Mouse (Mus musculus) neural tube, embryonic 15.5 days (tissue): ENCODE data around the gene Arsa. TPM values are rescaled to one million over a fixed set of nuclear protein-coding genes. Genes with fewer than 3 reads are reported as not detected.
A peak's percentile ranks its signal among the peaks of the same experiment; 100 is the strongest.

ENCODE experiments used
- ATAC-seq: fragments of 200-750 bp; cut with Nextera tagmentation; 2 replicates; pipeline ENCODE4 v1.8.0; 2017; ENCODE audit warnings: mild to moderate bottlenecking, moderate TSS enrichment, moderate library complexity; ENCODE audit not compliant: low FRiP score
- H3K27ac ChIP-seq: fragments of 300-500 bp; sonication (generic); replicated peaks from 2 replicates; pipeline ENCODE4 v1.5.1; 2015; ENCODE audit warnings: mild to moderate bottlenecking, inconsistent platforms
- H3K27me3 ChIP-seq: fragments of 300-500 bp; sonication (generic); replicated peaks from 2 replicates; pipeline ENCODE4 v1.6.1; 2015; ENCODE audit warnings: inconsistent platforms
- H3K36me3 ChIP-seq: fragments of 300-500 bp; sonication (generic); 2 replicates; pipeline ENCODE4 v1.6.1; 2015; ENCODE audit warnings: inconsistent platforms
- H3K4me1 ChIP-seq: fragments of 300-500 bp; sonication (generic); 2 replicates; pipeline ENCODE4 v1.6.1; 2015; ENCODE audit warnings: inconsistent platforms
- H3K4me2 ChIP-seq: fragments of 300-500 bp; sonication (generic); 2 replicates; pipeline ENCODE4 v1.6.1; 2015; ENCODE audit warnings: inconsistent platforms, mild to moderate bottlenecking, moderate library complexity
- H3K4me3 ChIP-seq: fragments of 300-500 bp; sonication (generic); replicated peaks from 2 replicates; pipeline ENCODE4 v1.5.1; 2015; ENCODE audit warnings: mild to moderate bottlenecking, inconsistent platforms
- H3K9ac ChIP-seq: fragments of 300-500 bp; sonication (generic); replicated peaks from 2 replicates; pipeline ENCODE4 v1.6.1; 2015; ENCODE audit warnings: mild to moderate bottlenecking, inconsistent platforms
- H3K9me3 ChIP-seq: fragments of 300-500 bp; sonication (generic); replicated peaks from 2 replicates; pipeline ENCODE4 v1.6.1; 2016; ENCODE audit warnings: inconsistent platforms
- WGBS: fragments of 180-500 bp; shearing (Covaris S2); methylation state at CpG from one replicate; pipeline ENCODE4 v1.1.7; 2015; ENCODE audit warnings: mixed read lengths; 5-methylcytosine and 5-hydroxymethylcytosine counted together
- polyA plus RNA-seq: library from polyadenylated mRNA; unstranded; fragments of >200 nt; fragmentation: Nextera tagmentation; extraction: Ambion mirVana; gene quantifications from 2 replicates; pipeline ENCODE4 v1.2.1, GENCODE M21; 2015

Gene Arsa
- polyA plus RNA-seq, 1 experiment from 2014 or later = 29.2 TPM

DNA sequence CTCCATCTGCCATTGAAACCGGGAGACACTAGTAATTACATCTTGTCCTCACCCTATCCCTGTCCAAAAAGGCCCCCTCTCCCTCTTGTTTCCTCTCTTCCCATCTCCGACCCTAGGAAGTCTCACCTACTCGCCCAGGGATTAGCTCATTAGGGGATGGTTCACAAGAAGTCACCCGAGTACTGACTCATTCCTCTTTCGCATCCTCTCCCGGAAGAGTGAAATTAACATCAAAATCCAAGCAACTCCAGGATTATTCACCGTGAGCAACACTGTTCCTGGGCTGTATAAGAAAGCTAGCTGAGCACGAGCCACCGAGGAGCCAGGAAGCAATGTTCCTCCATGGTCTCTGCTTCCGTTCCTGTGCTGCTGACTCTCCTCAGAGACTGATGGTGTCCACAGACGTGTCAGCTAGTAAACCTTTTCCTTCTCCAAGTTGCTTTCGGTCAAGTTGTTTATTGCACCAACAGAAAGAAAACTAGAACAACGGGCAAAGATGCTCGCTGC, 11.4 kb upstream of the Arsa start:
- 56% methylated on average over 14 of the region's 14 CpGs for WGBS
- no peak overlapping the region for H3K4me3 ChIP-seq

DNA sequence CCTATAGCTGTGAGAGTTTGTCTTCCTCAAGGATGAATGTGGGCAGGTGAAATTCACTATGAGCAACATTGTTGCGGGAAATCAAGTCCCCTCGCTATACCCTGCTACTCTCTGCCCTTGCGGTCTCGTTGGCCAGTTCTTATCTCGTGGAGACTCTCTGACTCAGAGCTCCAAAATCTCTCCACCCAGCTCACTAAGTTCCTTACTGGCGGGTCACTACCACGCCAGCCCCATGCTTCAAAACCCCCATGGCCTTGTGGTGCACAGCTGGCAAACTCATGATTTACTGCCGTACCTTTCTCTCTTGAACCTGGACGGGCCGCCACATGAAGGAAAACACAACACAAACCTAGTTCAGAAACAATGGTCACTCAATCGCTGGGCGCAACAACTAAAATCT, 11.0 kb upstream of the Arsa start:
- no peak overlapping the region for H3K27ac ChIP-seq
- H3K4me1 ChIP-seq = no peaks in the 10 kb centered on the region
- H3K9ac ChIP-seq = no peak overlapping the region
- no peak overlapping the region for H3K4me2 ChIP-seq
- 85% methylated on average over 12 of the region's 12 CpGs for WGBS
- no peak overlapping the region for H3K4me3 ChIP-seq
- no peak for ATAC-seq
- no peaks in the 10 kb centered on the region for H3K9me3 ChIP-seq
- H3K27me3 ChIP-seq = no peaks in the 10 kb centered on the region
- H3K36me3 ChIP-seq = no peaks in the 10 kb centered on the region

More for the DNA sequence above, 11.4 kb upstream of the Arsa start:
- Histone ChIP-seq H3K36me3 (no peaks in the 10 kb centered on the region), H3K4me2 (no peak overlapping the region), H3K9me3 (no peaks in the 10 kb centered on the region), H3K9ac (no peak overlapping the region), H3K27ac (no peak overlapping the region), H3K27me3 (no peaks in the 10 kb centered on the region), H3K4me1 (no peaks in the 10 kb centered on the region)
- ATAC-seq = no peak

DNA sequence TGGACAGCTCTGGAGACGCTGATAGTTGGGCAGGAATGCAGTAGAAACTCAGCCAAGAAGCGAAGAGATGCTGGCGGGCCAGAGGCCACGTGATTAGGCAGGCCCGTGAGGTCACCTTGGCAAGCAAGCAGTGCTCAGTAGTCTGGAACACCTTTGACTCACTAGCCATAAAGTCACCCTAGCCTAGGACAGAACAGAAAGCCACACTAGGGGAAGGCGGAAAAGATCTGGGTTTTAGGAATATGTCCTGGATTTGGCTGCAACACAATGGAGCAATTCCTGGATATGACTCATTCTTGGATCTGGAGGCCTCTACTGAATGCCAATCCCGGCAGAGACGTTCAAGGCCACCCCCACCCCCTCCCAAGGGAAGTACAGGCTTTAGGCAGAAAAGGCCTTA, 3.4 kb upstream of the Arsa start:
- Histone ChIP-seq H3K4me1 (peaks cover 18% of the 10 kb centered on the region), H3K4me2 (no peak overlapping the region), H3K36me3 (no peaks in the 10 kb centered on the region), H3K9ac (no peak overlapping the region), H3K4me3 (no peak overlapping the region), H3K27me3 (no peaks in the 10 kb centered on the region), H3K27ac (no peak overlapping the region), H3K9me3 (no peaks in the 10 kb centered on the region)
- WGBS = 88% methylated on average over 8 of the region's 8 CpGs
- ATAC-seq = no peak

DNA sequence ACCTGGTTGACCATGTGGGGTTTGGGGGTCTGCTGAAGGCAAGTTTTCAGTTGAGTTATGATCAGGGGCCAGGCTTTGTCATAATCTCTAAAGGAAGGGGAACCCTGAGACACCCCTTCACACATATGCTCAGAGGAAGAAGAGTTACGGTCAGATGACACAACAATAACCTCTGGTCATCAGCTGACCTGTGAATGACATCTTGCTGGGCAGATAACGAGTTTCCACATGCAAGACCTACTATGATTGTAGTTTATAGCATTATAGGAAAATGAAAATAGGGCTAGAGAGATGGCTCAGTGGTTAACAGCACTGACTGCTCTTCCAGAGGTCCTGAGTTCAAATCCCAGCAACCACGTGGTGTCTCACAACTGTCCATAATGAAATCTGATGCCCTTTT, 1.4 kb upstream of the Arsa start:
- no peak for ATAC-seq
- peaks cover 30% of the 10 kb centered on the region for H3K4me1 ChIP-seq
- no peaks in the 10 kb centered on the region for H3K36me3 ChIP-seq
- no peak overlapping the region for H3K27ac ChIP-seq
- no peak overlapping the region for H3K4me2 ChIP-seq
- H3K9ac ChIP-seq = no peak overlapping the region
- H3K27me3 ChIP-seq = no peaks in the 10 kb centered on the region
- H3K9me3 ChIP-seq = no peaks in the 10 kb centered on the region
- WGBS = 83% methylated on average over 3 of the region's 3 CpGs
- H3K4me3 ChIP-seq = no peak overlapping the region

DNA sequence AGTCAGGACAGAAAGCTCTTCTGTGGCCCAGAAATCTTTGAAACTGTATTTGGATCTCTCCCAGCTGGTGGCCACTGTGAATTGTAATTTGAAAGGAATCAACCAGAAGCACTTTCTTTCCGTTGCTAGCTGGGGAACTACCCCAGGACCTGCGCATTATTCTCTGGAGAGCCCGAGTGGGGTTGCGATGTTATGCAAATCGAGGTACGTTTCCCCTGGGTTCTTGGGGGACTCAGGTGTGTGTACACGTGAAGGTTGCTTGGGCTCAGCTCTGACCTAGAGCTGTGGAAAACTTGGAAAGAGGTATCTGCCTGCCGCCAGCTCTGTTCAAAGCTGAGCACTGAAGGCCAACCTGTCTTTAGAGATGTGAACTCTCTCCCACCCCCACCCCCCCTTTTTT, 581 bp upstream of the Arsa start:
- peaks cover 30% of the 10 kb centered on the region for H3K4me1 ChIP-seq
- H3K27ac ChIP-seq = no peak overlapping the region
- no peak overlapping the region for H3K4me3 ChIP-seq
- H3K9me3 ChIP-seq = no peaks in the 10 kb centered on the region
- H3K36me3 ChIP-seq = no peaks in the 10 kb centered on the region
- H3K27me3 ChIP-seq = no peaks in the 10 kb centered on the region
- no peak for ATAC-seq
- H3K4me2 ChIP-seq = no peak overlapping the region
- no peak overlapping the region for H3K9ac ChIP-seq
- WGBS = 45% methylated on average over 8 of the region's 8 CpGs

DNA sequence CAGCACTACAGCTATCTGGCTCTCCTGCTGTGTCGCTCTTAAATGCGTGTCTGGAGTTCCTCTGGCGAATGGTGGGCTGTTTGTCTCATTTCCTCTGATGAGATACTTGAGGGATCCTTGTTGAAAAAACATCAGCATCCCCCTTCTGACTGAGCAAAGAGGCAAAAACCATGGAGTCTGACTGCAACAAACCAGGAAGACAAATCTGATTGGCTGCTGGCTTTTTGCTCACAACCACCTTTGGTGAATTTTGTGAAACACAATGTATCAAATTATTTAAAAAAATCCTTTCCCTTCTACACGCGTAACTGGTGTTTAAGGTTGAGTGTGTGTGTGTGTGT, 780 bp downstream of the Arsa start:
- peak overlapping the region; percentile 45 for H3K9ac ChIP-seq
- no peaks in the 10 kb centered on the region for H3K9me3 ChIP-seq
- peak overlapping the region; percentile 63 for H3K4me2 ChIP-seq
- H3K4me3 ChIP-seq = peak overlapping the region; percentile 57
- H3K27me3 ChIP-seq = no peaks in the 10 kb centered on the region
- H3K36me3 ChIP-seq = no peaks in the 10 kb centered on the region
- WGBS = 9% methylated on average over 5 of the region's 5 CpGs
- peaks cover 30% of the 10 kb centered on the region for H3K4me1 ChIP-seq
- ATAC-seq = peak; percentile 36
- H3K27ac ChIP-seq = peak overlapping the region; percentile 86

DNA sequence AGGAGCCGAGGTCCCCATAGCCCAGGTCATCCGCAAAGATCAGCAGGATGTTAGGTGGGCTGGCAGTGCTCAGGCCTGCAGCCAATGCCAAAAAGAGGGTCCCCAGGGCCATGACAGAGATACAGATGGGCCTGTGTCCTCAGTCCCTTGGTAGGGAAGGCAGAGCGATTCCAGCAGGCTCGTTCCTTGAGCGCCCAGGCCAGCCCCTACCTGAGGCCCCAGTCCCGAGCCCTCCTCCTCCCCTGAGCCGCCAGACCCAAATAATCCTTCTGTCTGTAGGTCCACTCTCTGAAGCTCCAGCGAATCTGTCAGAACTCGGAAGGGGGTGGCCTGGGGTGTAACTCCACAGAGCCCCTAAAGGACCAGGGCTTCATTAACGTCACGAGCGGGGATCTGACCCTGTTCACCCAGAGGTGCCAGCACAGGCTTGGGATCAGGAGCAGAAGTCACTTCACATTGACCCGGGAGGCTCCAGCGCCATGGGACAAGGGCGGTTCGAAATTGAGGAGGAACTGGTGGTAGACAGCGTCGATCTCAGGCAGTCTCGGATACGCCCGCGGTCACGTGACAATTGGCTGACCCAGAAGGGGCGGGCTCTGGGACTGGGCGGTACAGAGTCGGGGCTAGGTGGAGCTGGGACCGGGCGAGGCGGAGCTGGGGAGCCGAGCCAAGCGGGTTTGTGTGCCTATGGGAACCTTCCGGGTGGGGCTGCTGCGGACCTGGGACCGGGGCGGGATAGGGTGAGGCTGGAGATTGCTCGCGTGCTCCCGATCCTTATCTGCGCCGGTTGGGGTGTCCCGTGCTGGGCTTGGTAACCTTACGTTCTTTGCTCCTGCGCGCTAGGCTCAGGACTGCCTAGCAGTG, 1.4 kb downstream of the Arsa start:
- Histone ChIP-seq H3K27ac (peak overlapping the region; percentile 86), H3K4me3 (peak overlapping the region; percentile 57), H3K27me3 (no peaks in the 10 kb centered on the region), H3K4me1 (peaks cover 30% of the 10 kb centered on the region), H3K9ac (peak overlapping the region; percentile 45), H3K9me3 (no peaks in the 10 kb centered on the region), H3K36me3 (no peaks in the 10 kb centered on the region), H3K4me2 (peak overlapping the region; percentile 63)
- 10% methylated on average over 39 of the region's 44 CpGs for WGBS
- ATAC-seq = peak; percentile 96

DNA sequence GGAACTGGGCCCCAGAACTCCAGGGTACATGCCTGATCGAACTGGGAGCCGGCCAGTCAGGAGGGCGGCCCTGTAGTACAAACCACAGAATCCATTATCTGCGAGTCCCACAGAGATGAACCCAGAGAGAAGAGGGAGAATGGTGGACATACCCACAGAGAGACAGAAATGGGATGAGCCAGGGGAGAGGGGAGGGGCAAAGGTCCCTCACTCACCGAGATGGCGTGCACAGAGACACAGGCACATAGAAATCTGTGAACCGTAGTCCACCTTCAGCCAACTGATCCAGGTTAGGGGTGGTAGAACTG, 2.0 kb downstream of the Arsa start:
- 90% methylated on average over 7 of the region's 7 CpGs for WGBS
- Histone ChIP-seq H3K4me2 (peak overlapping the region; percentile 63), H3K9ac (peak overlapping the region; percentile 45), H3K27me3 (no peaks in the 10 kb centered on the region), H3K27ac (peak overlapping the region; percentile 86; the same call in 1 of the 2 replicates), H3K9me3 (no peaks in the 10 kb centered on the region), H3K36me3 (no peaks in the 10 kb centered on the region), H3K4me3 (peak overlapping the region; percentile 57), H3K4me1 (peaks cover 30% of the 10 kb centered on the region)
- ATAC-seq = peak; percentile 0; the same call in 1 of the 2 replicates

DNA sequence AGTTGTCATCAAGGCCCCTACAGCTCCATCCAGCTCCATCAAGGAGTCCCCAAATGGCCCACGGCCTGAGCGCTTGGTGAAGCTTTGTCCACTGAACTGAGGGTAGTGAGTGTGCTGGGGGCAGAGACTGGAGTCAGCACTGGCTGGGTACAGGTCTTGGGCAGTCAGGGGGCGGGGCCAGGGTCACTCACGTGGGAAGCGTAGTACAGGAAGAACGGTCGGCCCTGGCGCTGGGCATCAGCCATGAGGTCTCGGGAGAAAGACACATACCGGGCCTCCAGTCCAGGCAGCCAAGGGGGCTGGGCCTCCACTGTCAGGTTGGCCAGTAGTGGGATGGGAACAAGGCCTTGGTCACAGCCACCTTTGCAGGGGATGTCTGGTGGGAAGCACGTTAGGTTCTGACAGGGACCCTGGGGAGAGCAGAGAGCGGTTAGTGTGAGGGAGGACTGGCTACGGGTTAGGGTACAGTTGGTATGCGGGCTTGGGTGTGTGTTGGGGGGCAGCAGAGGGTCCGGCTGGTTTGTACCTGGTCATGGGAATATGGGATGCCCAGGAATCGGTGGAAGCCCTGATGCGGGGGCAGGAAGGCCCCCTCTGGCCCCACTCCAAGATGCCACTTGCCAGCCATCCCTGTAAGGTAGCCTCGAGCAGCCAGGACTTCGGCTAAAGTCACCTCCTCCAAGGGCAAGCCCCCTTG, 2.5 kb downstream of the Arsa start:
- H3K9me3 ChIP-seq = no peaks in the 10 kb centered on the region
- ATAC-seq = no peak
- no peaks in the 10 kb centered on the region for H3K27me3 ChIP-seq
- 93% methylated on average over 19 of the region's 19 CpGs for WGBS
- no peak overlapping the region for H3K9ac ChIP-seq
- no peaks in the 10 kb centered on the region for H3K36me3 ChIP-seq
- peaks cover 30% of the 10 kb centered on the region for H3K4me1 ChIP-seq
- H3K27ac ChIP-seq = no peak overlapping the region
- H3K4me2 ChIP-seq = peak overlapping the region; percentile 63
- H3K4me3 ChIP-seq = peak overlapping the region; percentile 57

DNA sequence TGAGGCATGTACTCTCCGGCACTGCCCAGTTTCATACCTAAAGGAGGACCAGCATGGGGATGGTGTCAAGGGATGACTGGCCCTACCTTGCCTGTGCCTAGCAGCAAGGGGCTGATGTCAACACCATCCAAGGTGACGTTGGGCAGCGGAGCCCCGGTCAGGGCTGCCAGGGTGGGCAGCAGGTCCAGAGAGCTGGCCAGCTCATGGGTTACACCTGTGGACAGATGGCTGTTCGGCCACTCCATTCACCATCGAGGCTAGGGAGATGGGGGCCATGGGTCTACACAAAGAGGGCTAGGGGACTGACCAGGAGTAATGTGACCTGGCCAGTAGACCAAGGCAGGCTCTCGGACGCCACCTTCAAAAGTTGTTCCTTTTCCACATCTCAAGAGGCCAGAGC, 3.3 kb downstream of the Arsa start:
- Histone ChIP-seq H3K27me3 (no peaks in the 10 kb centered on the region), H3K4me2 (no peak overlapping the region), H3K9me3 (no peaks in the 10 kb centered on the region), H3K9ac (no peak overlapping the region), H3K27ac (no peak overlapping the region), H3K4me3 (no peak overlapping the region), H3K36me3 (no peaks in the 10 kb centered on the region), H3K4me1 (peaks cover 30% of the 10 kb centered on the region)
- no peak for ATAC-seq
- 97% methylated on average over 8 of the region's 8 CpGs for WGBS

DNA sequence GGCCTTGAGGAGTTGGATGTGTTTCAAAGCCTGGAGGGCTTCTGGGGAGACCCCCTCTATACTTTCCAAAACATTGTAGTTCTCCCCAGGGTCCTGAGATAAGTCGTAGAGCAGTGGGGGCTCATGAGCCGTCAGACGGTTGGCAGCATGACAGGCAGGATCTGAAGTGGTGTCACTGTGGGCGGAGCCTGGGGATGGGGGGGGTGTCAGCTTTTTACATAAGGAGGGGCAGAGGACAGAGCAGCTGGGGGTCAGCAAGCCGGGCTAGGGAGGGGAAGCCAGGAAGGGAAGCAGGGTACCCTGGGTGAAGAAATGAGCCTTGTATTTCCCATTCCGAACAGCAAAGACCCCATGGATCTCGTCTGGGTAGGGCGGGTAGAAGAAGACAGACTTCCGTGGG, 3.9 kb downstream of the Arsa start:
- Histone ChIP-seq H3K36me3 (no peaks in the 10 kb centered on the region), H3K4me3 (no peak overlapping the region), H3K4me1 (peaks cover 30% of the 10 kb centered on the region), H3K27me3 (no peaks in the 10 kb centered on the region), H3K4me2 (no peak overlapping the region), H3K9ac (no peak overlapping the region), H3K27ac (no peak overlapping the region), H3K9me3 (no peaks in the 10 kb centered on the region)
- no peak for ATAC-seq
- 80% methylated on average over 9 of the region's 9 CpGs for WGBS

DNA sequence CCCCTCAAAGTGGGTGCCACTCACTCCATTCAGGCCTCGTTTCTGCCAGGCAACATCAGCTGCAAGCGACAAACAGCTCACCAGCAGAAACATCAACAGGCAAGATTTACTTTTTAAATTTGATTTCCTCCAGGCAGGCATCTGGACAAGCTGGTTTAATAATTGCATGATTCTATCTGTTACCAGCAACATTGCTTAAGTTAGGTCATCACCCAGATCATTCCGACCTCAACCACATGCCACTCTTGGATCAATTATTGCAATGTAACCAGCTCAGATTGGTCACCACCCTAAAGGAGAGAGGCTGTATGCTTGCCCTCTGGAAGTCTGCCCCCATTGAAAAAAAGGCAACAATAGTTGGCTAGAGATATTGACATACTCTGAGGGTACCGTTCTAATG, 5.7 kb downstream of the Arsa start:
- Histone ChIP-seq H3K4me1 (peaks cover 14% of the 10 kb centered on the region), H3K27ac (no peak overlapping the region), H3K36me3 (no peaks in the 10 kb centered on the region), H3K4me2 (no peak overlapping the region), H3K9me3 (no peaks in the 10 kb centered on the region), H3K4me3 (no peak overlapping the region), H3K9ac (no peak overlapping the region), H3K27me3 (no peaks in the 10 kb centered on the region)
- 89% methylated on average over 4 of the region's 4 CpGs for WGBS
- ATAC-seq = no peak
